Mouse (Mus musculus) testis, adult 2 months (tissue): Measurements from ENCODE around the gene Wipf3.

Experiments
- CTCF ChIP-seq: fragments of 200-500 bp; IDR thresholded peaks from 2 replicates; pipeline ENCODE4 v1.5.1; 2012; ENCODE audit warnings: low read depth, mild to moderate bottlenecking, inconsistent platforms, low read length, moderate library complexity; ENCODE audit not compliant: control insufficient read depth, insufficient read depth, insufficient replicate concordance
- POLR2A ChIP-seq: fragments of 200-500 bp; IDR thresholded peaks from 2 replicates; pipeline ENCODE4 v1.6.1; 2012; ENCODE audit warnings: low read depth, mild to moderate bottlenecking, inconsistent platforms, low read length, moderate library complexity; ENCODE audit not compliant: control insufficient read depth

DNA sequence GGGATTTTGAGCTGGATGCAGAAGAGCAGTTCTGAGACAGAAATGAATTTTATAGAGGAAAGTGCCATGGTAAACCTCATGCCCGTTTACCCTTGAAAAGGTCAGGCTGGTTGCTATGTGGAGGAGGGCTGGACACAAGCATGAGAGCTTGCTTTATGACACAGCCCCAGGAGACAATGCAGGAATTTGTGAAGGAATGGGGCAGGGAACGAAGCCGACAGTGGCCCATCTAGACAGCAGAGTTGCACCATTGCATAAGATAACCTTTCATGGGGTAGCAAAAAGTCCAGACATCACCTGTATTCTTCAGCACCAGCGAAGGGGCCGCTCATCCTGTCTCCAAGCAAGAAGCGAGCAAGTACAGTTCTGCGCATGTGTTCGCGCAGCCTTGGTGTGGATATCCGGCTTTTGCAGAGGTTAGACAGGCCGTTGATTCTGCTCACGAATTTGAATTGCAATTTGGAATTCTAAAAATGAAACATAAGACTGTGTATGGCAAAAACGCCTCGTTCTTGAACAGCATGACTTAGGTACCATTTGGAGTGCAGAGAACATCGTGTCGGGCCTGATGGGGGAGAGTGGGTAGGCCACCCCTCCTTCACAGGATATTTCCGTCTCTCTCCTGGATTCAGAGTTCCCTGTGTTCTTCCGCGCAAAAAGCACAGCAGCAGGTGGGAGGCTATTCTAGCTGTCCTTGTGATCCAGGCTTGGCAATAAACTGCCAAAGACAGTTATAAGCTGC, 46.7 kb downstream of the Wipf3 start:
- no peak for TF ChIP-seq POLR2A
- no peak for TF ChIP-seq CTCF
